Mouse (Mus musculus): ENCODE data around the gene 1700037H04Rik.
A peak's percentile ranks its signal among the peaks of the same experiment; 100 is the strongest.

The 1700037H04Rik gene

GRCm38 (mm10) chr2:131159938-131160581 is at the start of gene 1700037H04Rik:
Gene 1700037H04Rik, minus strand, starts transcription at chr2:131160081.
- peak; percentile 91 to 99 for DNase-seq (ENCODE audit: low spot score in 2 of 2)

- peak; percentile 59 to 82 for DNase-seq (ENCODE audit: low spot score in 2 of 2)
Observed at GRCm38 (mm10) chr2:131209125-131209795, 49.4 kb upstream of the 1700037H04Rik start.

- no peak for DNase-seq (ENCODE audit: low spot score in 2 of 2)
Observed at GRCm38 (mm10) chr2:131208356-131208755, 48.5 kb upstream of the 1700037H04Rik start.

GRCm38 (mm10) chr2:131206778-131207177 is 46.9 kb upstream of the 1700037H04Rik start, which contains the start of gene Ap5s1:
Gene Ap5s1, plus strand, starts transcription at chr2:131207078.
- no peak for DNase-seq (ENCODE audit: low spot score in 2 of 2)

- peak; percentile 47 to 65 for DNase-seq (ENCODE audit: low spot score in 2 of 2)
Observed at GRCm38 (mm10) chr2:131205521-131206182, 45.8 kb upstream of the 1700037H04Rik start.

- peak; percentile 52 to 67 for DNase-seq (ENCODE audit: low spot score in 2 of 2)
Observed at GRCm38 (mm10) chr2:131204410-131204981, 44.6 kb upstream of the 1700037H04Rik start.

- no peak for DNase-seq (ENCODE audit: low spot score in 2 of 2)
Observed at GRCm38 (mm10) chr2:131203816-131204409, 44.0 kb upstream of the 1700037H04Rik start.

- no peak for DNase-seq (ENCODE audit: low spot score in 2 of 2)
Observed at GRCm38 (mm10) chr2:131201262-131201661, 41.4 kb upstream of the 1700037H04Rik start.

- no peak for DNase-seq (ENCODE audit: low spot score in 2 of 2)
Observed at GRCm38 (mm10) chr2:131200710-131201109, 40.8 kb upstream of the 1700037H04Rik start.

GRCm38 (mm10) chr2:131196606-131197316 is 36.9 kb upstream of the 1700037H04Rik start:
- DNase-seq (ENCODE audit: low spot score in 2 of 2) = no peak

GRCm38 (mm10) chr2:131191005-131191390 is 31.1 kb upstream of the 1700037H04Rik start:
- no peak for DNase-seq (ENCODE audit: low spot score in 2 of 2)

GRCm38 (mm10) chr2:131190344-131191004 is 30.6 kb upstream of the 1700037H04Rik start:
- DNase-seq (ENCODE audit: low spot score in 2 of 2) = peak in 1 of 2 experiments; percentile 69

GRCm38 (mm10) chr2:131189521-131190309 is 29.8 kb upstream of the 1700037H04Rik start:
- DNase-seq (ENCODE audit: low spot score in 2 of 2) = peak in 1 of 2 experiments; percentile 38

GRCm38 (mm10) chr2:131188311-131188710 is 28.4 kb upstream of the 1700037H04Rik start:
- peak in 1 of 2 experiments; percentile 54 for DNase-seq (ENCODE audit: low spot score in 2 of 2)

GRCm38 (mm10) chr2:131187602-131187922 is 27.7 kb upstream of the 1700037H04Rik start:
- DNase-seq (ENCODE audit: low spot score in 2 of 2) = peak in 1 of 2 experiments; percentile 40

GRCm38 (mm10) chr2:131186771-131187601 is 27.1 kb upstream of the 1700037H04Rik start, which contains the start of the genes Cdc25b and Spef1:
Gene Cdc25b, plus strand, starts transcription at chr2:131186949.
Gene Spef1, minus strand, starts transcription at chr2:131187282.
- DNase-seq (ENCODE audit: low spot score in 2 of 2) = peak; percentile 89 to 95

GRCm38 (mm10) chr2:131186343-131186742 is 26.5 kb upstream of the 1700037H04Rik start:
- no peak for DNase-seq (ENCODE audit: low spot score in 2 of 2)

GRCm38 (mm10) chr2:131179990-131180587 is 20.2 kb upstream of the 1700037H04Rik start, which contains the start of gene Cenpb:
Gene Cenpb, minus strand, starts transcription at chr2:131180067.
- peak; percentile 80 to 85 for DNase-seq (ENCODE audit: low spot score in 2 of 2)
